Mouse (Mus musculus) kidney, adult 2 months (tissue): ENCODE data around the gene Lmx1a.

Experiments used
- CTCF ChIP-seq: fragments of 200-500 bp; conservative IDR thresholded peaks from 2 replicates; pipeline ENCODE4 v1.5.1; 2011; ENCODE audit warnings: low read depth, mild to moderate bottlenecking, control low read depth, low read length, moderate library complexity, mixed read lengths; ENCODE audit not compliant: insufficient read depth, insufficient read length
- POLR2A ChIP-seq: fragments of 200-500 bp; IDR thresholded peaks from one replicate; pipeline ENCODE4 v1.6.1; 2011; ENCODE audit warnings: low read depth, low read length, control low read depth

- TF ChIP-seq CTCF = no peak
- no peak for TF ChIP-seq POLR2A
Observed at GRCm38 (mm10) chr1:167688347-167689231, 448 bp upstream of the Lmx1a start.
